Mouse (Mus musculus): Measurements from ENCODE around the gene Bcor.

GRCm38 (mm10) chrX:12082184-12082583 lies 78.0 kb downstream of the Bcor start:
- TF ChIP-seq POLR2A (IDR thresholded peaks at IDR 0.05; ENCODE audit: insufficient read depth, low read depth, low read length) (no peak), EP300 (IDR thresholded peaks at IDR 0.05; ENCODE audit: insufficient read depth, low read depth, low read length) (no peak)

Measured in heart, adult 2 months (tissue).